Mouse (Mus musculus): ENCODE data around the gene Vkorc1l1.

DNA sequence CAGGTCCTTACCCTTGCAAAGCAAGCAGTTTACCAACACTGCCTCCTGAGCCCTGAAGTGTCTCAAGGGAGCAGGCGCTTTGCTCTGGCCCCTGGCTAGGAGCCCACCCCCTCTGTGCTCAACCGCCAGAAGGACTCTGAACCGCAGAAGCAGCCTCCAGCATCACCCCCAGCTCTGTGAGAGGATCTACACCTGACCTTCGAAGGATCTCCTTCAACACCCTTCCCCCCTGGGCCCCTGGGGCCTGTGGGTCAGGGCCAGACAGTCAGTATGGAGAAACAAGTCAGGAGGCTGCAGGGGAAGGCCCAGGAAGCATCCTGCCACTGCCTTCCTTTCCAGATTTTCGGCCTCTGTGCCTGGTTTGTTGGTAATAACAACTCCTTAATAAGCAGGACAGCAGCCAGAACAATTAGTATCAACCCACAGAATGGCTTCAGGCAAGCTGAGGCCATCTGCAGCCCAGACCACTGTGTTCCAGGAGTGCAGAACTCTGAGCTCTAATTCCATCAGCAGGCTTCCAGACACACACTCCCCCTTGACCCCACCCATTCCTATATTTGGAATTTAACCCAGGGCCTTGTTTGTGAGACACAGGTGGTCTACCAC is 79.7 kb downstream of the Vkorc1l1 start:
- TF ChIP-seq ZMIZ1 (IDR thresholded peaks at IDR 0.05; ENCODE audit: low read depth, low read length) (no peak), GATA1 (IDR thresholded peaks at IDR 0.05; ENCODE audit: low read depth, low read length) (no peak), NELFE (IDR thresholded peaks at IDR 0.05; ENCODE audit: low read depth, low read length) (no peak), CTCF (IDR thresholded peaks at IDR 0.05 in 2 of 3, conservative IDR thresholded peaks at IDR 0.05 in 1 of 3; ENCODE audit: control insufficient read depth in 1 of 3, insufficient read depth in 1 of 3, low read depth in 2 of 3, low read length in 3 of 3, poor library complexity in 1 of 3, severe bottlenecking in 1 of 3) (no peak), EP300 (IDR thresholded peaks at IDR 0.05; ENCODE audit: low read depth in 1 of 2, low read length in 2 of 2) (no peak), POLR2AphosphoS2 (IDR thresholded peaks at IDR 0.05; ENCODE audit: low read length) (no peak), MYC (IDR thresholded peaks at IDR 0.05; ENCODE audit: low read depth, low read length) (no peak), GABPA (IDR thresholded peaks at IDR 0.05; ENCODE audit: low read depth, low read length) (no peak), USF2 (IDR thresholded peaks at IDR 0.05; ENCODE audit: borderline replicate concordance in 1 of 2, insufficient read depth in 1 of 2, low read depth in 1 of 2, low read length in 2 of 2) (no peak), E2F4 (IDR thresholded peaks at IDR 0.05; ENCODE audit: borderline replicate concordance, low read depth, low read length) (no peak), MYB (IDR thresholded peaks at IDR 0.05; ENCODE audit: low read depth, low read length) (no peak)
